Mouse (Mus musculus) macrophage (primary cell): ENCODE data around the gene Cbfa2t3. TPM values are rescaled to one million over a fixed set of nuclear protein-coding genes. Genes with fewer than 3 reads are reported as not detected.

ENCODE experiments used
- H3K27ac ChIP-seq: fragments of 350-480 bp; formaldehyde crosslinking; 2 replicates; pipeline ENCODE4 v1.9.0; 2021
- H3K36me3 ChIP-seq: fragments of 350-480 bp; formaldehyde crosslinking; 2 replicates; pipeline ENCODE4 v1.9.0; 2021; ENCODE audit errors: inconsistent target
- H3K4me3 ChIP-seq: fragments of 350-480 bp; formaldehyde crosslinking; 2 replicates; pipeline ENCODE4 v1.9.0; 2021; ENCODE audit errors: inconsistent target
- H3K79me2 ChIP-seq: fragments of 350-480 bp; formaldehyde crosslinking; 2 replicates; pipeline ENCODE4 v1.9.0; 2021; ENCODE audit errors: inconsistent target
- WGBS: methylation state at CpG from one replicate; pipeline ENCODE4 v1.1.7; 2026; ENCODE audit warnings: inconsistent platforms; ENCODE audit not compliant: missing documents; 5-methylcytosine and 5-hydroxymethylcytosine counted together
- polyA plus RNA-seq: library from polyadenylated mRNA; stranded (reverse); fragments of 250-400 nt; gene quantifications from 3 replicates; pipeline ENCODE4 v1.2.4, GENCODE M21; 2018; ENCODE audit warnings: inconsistent platforms

Gene Cbfa2t3
- polyA plus RNA-seq, 1 experiment from 2014 or later, result 1.4 TPM

DNA sequence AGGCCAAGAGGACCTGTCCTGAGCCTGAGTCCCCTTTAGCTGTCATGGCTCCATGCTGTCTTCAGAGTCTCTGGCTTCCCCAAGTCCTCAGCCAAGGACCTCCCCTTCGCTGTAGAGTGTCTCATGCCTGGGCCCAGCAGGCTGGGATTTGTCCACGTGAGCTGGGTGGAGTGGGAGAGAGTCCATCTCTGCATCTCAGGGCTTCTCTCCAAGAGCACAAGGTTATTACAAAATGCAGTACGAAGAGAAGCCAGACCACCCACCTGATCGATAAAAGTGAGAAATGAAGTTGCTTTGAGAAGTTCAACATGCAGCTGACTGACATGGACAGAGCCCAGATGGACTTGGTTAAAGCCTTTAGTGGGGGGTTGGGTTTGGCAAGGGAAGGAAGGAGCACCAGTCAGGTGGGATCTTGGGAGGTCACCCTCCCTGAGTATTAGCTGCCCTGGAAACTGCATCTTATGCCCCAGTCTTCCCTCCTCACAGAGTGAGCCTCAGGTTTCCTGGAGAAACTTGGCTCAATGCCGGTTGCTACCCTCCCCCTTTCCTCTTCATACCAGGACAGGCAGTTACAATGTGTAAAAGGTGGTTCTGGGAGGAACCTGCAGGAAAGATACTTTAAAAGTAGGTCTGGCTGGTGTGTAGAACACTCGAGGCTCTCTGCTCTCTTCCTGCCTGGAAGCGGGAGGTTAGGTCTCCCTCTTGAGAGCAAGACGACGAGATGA lies 82.6 kb downstream of the Cbfa2t3 start:
- Histone ChIP-seq H3K4me3 (no peak overlapping the region), H3K27ac (no peak overlapping the region), H3K79me2 (peaks cover 17% of the 10 kb centered on the region), H3K36me3 (peaks cover 22% of the 10 kb centered on the region)
- 80% methylated on average over 9 of the region's 9 CpGs for WGBS

DNA sequence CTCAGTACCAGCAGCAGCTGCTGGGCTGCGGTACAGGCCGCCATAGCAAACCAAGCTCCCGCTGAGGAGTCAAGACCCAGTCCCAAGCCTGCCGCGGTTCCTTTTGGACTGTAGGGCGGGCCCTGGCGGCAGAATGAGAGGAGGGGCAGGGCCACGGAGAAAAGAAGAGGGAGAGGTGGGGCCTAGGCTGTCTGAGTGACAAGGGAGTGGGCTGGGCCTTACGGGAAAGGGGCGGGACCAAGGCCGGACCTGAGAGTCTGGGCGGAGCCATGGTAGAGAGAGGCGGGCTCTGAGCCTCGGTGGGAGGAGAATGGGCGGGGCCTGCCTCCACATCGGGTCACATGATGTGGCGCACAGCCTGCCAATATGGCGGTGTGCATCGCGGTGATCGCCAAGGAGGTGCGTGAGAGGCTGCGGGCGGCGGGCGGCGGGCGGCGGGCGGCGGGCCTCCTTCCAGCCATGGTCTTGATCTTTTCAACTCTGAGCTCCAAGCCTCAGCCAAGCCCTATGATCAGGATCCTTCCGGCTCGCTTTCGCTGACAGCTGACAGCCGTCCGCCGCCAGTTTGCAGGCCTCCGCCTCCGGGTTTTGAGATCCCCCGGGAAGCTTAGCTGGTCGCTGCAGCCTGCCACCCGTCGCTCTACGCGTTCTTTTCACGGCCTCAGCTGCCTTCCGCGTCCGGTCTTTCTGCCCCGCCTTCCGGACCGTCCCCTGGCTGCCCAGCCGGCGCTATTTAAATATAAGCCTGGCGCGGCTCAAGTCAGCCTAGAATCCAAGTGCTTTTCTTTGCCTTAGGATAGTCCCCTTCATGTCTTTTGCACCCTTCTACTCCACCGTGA lies 87.4 kb downstream of the Cbfa2t3 start, which contains the start of the genes Galns and Trappc2l:
TSS of gene Galns (minus strand) at position 169 of the 839 bp plus-strand sequence.
TSS of gene Trappc2l (plus strand) at position 346 of the 839 bp plus-strand sequence.
- H3K36me3 ChIP-seq, result peaks cover 22% of the 10 kb centered on the region
- under 1% methylated on average over 56 of the region's 57 CpGs for WGBS
- peaks cover 52% of the 10 kb centered on the region for H3K79me2 ChIP-seq
- H3K27ac ChIP-seq, result peak within 1 kb of the TSS; percentile 66
- H3K4me3 ChIP-seq, result peak within 1 kb of the TSS; percentile 73

DNA sequence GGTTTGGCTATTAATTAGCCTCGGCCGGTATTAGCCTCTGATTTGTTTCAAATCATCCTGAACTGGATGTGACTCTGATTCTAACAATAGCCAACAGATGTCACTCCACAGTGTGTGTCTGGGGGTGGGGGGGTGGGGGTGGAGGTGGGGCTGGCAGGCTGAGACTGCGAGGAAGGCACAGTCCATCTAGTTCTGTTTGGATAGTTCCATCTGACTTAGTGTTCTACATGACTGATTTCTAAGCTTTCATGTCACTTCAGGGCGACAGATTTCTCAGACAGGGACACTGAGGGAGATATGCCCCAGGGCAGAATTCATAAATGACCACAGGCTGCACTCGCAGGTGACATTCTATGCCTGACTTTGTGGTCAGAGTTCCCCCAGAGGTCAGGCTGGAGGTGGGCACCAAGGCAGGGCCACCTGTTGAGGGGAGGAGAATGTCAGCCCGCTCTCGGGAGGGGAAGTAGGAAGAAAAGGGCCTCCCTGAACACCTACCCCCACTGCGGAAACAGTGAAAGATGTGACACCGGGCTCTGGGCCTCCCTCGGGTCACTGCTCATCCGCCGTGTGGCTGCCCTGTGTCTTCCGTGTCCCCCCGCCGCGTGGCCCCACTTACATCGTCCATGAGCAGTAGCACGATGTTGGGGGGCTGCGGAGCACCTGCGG lies 88.2 kb downstream of the Cbfa2t3 start:
- H3K79me2 ChIP-seq, result peaks cover 52% of the 10 kb centered on the region
- 6% methylated on average over 20 of the region's 20 CpGs for whole genome bisulfite sequencing

DNA sequence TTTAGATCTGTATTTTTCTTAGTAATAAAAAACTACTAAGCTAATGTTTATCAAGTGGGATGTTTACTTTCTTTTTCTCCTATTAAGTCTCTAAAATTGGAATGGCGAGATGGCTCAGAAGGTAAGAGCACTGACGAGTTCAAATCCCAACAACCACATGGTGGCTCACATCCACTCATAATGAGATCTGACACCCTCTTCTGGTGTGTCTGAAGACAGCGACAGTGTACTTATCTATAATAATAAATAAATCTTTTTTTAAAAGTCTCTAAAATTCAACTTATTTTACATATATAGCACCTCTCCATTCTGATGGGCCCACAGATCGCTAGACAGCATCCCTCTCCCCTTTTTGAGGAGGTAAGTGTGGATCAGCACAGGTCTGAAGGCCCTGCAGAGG lies 88.7 kb downstream of the Cbfa2t3 start:
- Histone ChIP-seq H3K79me2 (peaks cover 52% of the 10 kb centered on the region), H3K4me3 (peak overlapping the region; percentile 73; the same call in 1 of the 2 replicates), H3K36me3 (peaks cover 14% of the 10 kb centered on the region), H3K27ac (no peak overlapping the region)
- 71% methylated on average over 4 of the region's 4 CpGs for WGBS

More for the DNA sequence above, 88.2 kb downstream of the Cbfa2t3 start:
- Histone ChIP-seq H3K36me3 (peaks cover 20% of the 10 kb centered on the region), H3K27ac (peak overlapping the region; percentile 66), H3K4me3 (peak overlapping the region; percentile 73)

DNA sequence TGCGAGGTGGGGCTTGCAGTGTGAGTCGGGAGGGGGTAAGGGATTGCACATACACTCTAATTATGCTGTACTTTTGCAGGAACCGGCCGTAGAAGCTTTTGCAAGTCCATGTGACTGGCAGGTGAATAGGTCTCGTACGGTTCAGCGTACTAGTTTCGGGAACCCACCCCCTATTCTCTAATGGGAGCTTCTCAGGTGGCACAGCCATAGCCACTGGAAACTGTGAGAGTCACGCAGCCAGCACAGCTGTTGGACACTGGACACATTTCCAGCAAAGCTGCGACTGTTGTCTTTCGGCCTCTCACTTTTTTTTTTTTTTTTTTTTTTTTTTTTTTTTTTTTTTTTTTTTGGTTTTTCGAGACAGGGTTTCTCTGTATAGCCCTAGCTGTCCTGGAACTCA lies 92.1 kb downstream of the Cbfa2t3 start:
- Histone ChIP-seq H3K4me3 (no peak overlapping the region), H3K36me3 (peaks cover 16% of the 10 kb centered on the region; the same call in 1 of the 2 replicates), H3K79me2 (peaks cover 35% of the 10 kb centered on the region), H3K27ac (no peak overlapping the region)
- 88% methylated on average over 9 of the region's 12 CpGs for WGBS

DNA sequence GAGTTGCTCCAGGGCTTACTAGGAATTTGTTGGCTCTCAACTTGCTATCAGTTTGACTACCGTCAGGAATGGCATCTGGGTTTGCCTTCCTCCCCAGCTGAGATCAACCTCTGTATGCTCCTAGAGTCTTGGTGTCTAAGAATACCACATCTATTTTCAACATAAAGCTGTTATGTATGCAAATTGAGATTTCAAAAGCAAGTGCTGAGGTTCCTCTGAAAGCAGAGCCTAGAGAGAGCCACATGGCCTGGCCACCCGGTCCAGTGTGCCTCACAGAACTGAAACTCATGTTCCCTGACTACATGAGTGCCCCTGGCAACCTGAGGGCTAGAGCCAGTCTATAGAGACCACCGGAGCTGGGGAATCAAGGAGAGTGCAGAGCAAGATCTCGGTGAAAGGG lies 93.5 kb downstream of the Cbfa2t3 start:
- H3K27ac ChIP-seq, result peak overlapping the region; percentile 62
- WGBS, result 45% methylated on average over 4 of the region's 4 CpGs
- no peak overlapping the region for H3K4me3 ChIP-seq
- peaks cover 27% of the 10 kb centered on the region; the same call in 1 of the 2 replicates for H3K36me3 ChIP-seq
- peaks cover 28% of the 10 kb centered on the region for H3K79me2 ChIP-seq

DNA sequence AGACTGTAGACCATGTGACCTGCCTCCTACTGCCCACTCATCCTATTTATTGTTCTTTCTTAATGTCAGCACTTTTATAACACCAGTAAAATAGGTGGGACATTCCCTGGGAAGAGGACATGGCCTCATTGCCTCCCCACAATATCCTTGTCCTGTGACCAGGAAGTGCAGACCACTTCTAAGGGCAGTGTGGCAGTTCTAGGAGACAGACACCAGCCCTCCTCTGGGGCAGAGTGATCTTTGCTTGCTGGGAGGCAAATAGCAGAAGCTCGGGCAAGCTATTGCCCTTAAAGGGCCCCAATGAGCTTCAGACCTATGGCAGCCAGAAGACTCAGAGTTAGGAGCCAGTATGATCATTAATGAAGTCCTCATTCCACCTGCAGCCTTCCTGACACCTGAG lies 94.3 kb downstream of the Cbfa2t3 start:
- Histone ChIP-seq H3K36me3 (peaks cover 34% of the 10 kb centered on the region; the same call in 1 of the 2 replicates), H3K4me3 (no peak overlapping the region), H3K27ac (peak overlapping the region; percentile 62), H3K79me2 (peaks cover 21% of the 10 kb centered on the region)
- 27% methylated on average over 1 of the region's 1 CpGs for WGBS

DNA sequence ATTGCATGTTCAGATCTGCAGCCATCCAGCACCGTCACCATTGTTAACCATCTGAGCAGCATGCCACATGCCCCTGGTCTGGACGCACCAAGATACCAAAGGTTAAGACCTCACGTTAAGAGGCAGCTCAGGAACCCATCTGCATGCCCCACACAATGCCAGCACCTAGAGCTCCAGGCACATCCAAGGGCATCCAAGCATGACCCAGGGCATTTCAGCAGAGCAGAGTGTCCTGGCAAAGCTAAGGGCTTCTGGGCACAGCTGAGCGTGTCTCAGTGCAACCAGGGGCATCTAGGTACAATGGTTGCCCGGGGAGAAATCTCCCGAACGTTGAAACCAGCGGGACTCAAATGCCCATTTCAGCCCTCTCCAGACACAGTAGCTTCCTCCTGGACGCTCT lies 98.2 kb downstream of the Cbfa2t3 start:
- Histone ChIP-seq H3K4me3 (no peak overlapping the region), H3K36me3 (peaks cover 54% of the 10 kb centered on the region), H3K27ac (no peak overlapping the region), H3K79me2 (no peaks in the 10 kb centered on the region; the same call in 1 of the 2 replicates)
- WGBS, result over 99% methylated on average over 9 of the region's 9 CpGs

DNA sequence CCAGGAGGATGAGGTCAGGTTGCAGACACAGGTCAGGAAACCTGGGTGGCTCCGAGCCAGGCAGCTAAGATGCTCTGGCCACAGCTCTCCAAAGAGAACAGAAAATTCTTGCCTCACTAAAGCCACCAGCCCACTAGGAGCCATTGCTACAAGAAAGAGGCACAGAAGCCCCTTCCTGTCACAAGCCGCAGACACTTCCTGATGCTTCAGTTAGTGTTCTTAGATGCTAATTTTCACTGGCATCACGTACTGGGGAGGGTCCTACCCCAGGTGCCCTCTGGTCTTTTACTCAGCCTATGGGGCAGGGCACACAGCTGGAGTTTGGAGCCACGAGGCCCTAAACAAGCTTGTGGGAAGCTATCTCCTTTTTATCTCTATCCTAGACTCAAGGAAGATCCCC lies 102.9 kb downstream of the Cbfa2t3 start:
- no peaks in the 10 kb centered on the region for H3K79me2 ChIP-seq
- no peak overlapping the region for H3K4me3 ChIP-seq
- H3K36me3 ChIP-seq, result peaks cover 54% of the 10 kb centered on the region
- 37% methylated on average over 4 of the region's 4 CpGs for WGBS
- H3K27ac ChIP-seq, result no peak overlapping the region

DNA sequence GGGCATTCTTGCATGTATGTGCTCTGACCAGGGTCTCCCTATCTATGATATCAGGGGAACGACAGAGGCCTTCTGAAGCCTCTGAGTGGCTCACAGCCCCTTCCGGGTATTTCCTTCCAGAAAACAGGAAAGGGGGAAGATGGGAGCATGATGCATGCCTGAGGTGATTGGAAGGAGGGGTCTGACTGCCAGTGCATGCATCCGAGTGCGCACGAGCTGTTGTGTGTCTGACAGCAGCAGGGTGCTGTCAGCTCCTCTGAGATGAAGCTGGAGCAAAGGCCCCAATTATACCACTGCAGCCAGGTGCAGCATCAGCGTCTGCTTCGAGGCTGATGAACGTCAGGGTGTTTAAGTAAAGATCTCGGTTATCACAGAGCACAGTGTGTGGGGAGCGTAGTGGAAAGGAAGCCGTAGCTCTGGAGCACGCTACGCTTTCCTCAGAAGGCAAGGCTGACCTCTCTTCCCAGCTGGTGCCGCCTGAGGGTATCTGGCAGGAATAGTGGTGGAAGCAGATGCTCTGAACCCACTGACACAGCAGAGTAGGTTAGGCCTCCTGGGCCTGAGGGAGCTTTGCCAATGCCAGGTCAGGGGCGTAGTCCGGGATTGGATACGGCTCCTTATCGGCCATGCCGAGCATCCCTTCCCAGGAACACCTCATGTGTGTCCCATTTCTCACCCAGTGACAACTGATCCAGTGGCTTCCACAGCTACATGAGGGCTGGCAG lies 105.0 kb downstream of the Cbfa2t3 start:
- Histone ChIP-seq H3K79me2 (no peaks in the 10 kb centered on the region), H3K4me3 (no peak overlapping the region), H3K36me3 (peaks cover 33% of the 10 kb centered on the region), H3K27ac (no peak overlapping the region)
- WGBS, result 90% methylated on average over 17 of the region's 19 CpGs

DNA sequence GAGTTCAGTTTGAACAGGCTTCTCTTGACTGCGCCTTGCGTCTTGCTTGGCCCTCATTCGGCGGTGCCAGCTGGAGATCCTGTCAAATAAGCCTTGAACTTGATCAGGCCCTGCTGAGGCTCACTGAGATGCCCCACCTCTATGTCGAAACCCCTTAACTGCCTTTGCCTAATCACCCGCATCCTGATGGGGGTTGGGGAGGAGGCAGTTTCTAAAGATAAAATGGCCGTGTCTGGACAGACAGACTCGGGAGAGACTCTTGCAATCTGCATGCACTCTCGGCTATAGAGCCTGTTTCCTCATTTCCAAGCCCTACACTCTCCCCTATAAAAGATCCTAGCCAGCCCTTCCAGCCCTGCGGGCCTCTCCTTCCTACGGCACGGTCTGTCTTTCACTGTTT lies 105.7 kb downstream of the Cbfa2t3 start:
- WGBS, result 39% methylated on average over 12 of the region's 12 CpGs
- peaks cover 26% of the 10 kb centered on the region for H3K36me3 ChIP-seq
- no peak overlapping the region for H3K4me3 ChIP-seq
- H3K27ac ChIP-seq, result no peak overlapping the region
- no peaks in the 10 kb centered on the region for H3K79me2 ChIP-seq

DNA sequence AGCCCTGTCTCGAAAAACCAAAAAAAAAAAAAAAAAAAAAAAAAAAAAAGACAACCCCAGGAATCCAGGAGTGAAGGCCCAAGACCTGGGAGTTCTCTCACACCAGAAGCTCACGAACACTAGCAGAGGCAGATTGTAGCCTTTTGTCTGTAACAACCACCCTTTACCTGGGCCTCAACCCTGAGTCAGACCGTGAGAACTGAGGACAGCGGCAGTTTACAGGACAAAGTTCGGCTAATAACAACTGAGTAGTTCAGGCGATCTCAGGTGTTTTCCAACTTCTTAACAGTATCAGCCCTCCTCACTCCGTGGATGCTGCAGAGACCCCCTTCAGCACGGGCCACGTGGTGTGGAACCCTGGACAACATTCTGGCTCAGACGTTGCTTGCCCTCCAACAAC lies 112.2 kb downstream of the Cbfa2t3 start:
- no peaks in the 10 kb centered on the region for H3K79me2 ChIP-seq
- no peak overlapping the region for H3K4me3 ChIP-seq
- H3K36me3 ChIP-seq, result no peaks in the 10 kb centered on the region
- no peak overlapping the region for H3K27ac ChIP-seq
- 95% methylated on average over 8 of the region's 10 CpGs for WGBS

DNA sequence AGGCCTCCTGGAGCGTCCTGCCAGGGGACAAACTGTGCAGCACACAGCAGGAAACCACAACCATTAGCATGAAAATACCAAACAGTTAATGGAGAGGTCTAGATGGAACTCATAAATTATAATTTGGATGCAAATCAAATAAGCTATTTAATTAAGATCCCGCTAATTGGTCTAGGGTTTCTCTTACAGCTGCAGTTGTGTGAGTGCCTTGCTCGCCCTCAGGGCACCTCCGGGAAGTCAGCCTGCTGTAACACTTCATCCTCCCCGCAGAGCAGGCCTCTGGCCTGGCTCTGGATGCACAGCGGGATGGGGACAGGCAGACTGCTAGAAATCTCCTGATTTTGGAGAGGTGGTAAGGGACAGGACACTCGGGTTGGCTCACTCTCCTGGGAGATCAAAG lies 112.7 kb downstream of the Cbfa2t3 start:
- no peak overlapping the region for H3K4me3 ChIP-seq
- H3K27ac ChIP-seq, result peak overlapping the region; percentile 68
- H3K79me2 ChIP-seq, result no peaks in the 10 kb centered on the region
- H3K36me3 ChIP-seq, result no peaks in the 10 kb centered on the region
- 91% methylated on average over 7 of the region's 7 CpGs for WGBS

DNA sequence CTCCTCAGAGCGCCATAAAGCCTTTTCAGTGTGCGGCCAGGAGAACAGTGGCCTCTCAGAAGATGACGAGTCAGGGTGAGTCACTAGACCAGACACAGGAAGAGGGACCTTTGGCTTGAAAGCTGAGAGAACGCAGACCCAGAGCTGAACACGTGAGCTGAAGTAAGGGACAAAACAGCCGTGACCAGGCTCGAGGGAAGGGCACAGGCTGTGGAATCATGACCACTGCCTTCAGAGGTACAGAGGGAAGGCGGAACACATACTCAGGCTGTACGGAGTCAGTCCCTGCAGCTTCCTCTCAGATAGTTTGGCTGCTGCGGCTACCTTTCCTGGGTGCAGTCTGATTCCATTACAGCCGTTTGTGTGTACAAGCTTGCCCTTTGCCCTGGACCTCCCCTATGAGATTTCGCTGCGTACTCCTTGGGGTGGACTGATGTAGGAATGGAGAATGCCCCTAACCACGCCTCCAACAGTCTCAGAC lies 113.5 kb downstream of the Cbfa2t3 start:
- H3K4me3 ChIP-seq, result no peak overlapping the region
- 50% methylated on average over 14 of the region's 14 CpGs for WGBS
- no peaks in the 10 kb centered on the region for H3K36me3 ChIP-seq

More for the DNA sequence above, 113.5 kb downstream of the Cbfa2t3 start:
- Histone ChIP-seq H3K79me2 (no peaks in the 10 kb centered on the region), H3K27ac (peak overlapping the region; percentile 68)
